Mouse (Mus musculus): ENCODE measurements at regions not wholly inside any gene's neighbourhood (a gene's known extent, or its start where the extent isn't known, plus 50 kb on each side); places are given as distances from the start of the nearest gene placed in this dataset.

DNA sequence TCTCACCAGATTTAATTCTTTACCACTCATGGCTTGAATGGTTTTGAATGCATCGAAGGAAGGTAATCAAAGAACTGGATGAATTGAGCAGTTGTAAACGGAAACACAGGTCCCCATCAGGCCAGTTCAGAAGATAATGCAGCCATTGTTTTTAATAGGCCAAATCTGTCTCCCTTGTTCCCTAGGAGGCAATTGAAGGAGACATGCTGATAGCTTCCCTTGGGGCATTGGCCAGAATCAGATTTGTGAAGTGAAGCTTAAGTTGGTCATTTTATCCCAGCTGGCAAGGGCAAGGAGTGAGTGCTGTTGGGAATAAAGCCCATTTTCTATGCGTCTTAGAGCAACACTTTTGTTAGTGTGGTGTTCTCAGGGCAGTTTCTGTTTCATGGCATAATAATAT lies 119.4 kb downstream of the Cavin4 start:
- TF ChIP-seq CTCF (IDR thresholded peaks at IDR 0.05) (no peak), POLR2A (IDR thresholded peaks at IDR 0.05; ENCODE audit: insufficient read depth, low read depth, low read length) (no peak)

All from heart, adult 2 months (tissue).